Mouse (Mus musculus) embryonic facial prominence, embryonic 13.5 days (tissue): Measurements from ENCODE around the gene Pdgfa. TPM values are rescaled to one million over a fixed set of nuclear protein-coding genes. Genes with fewer than 3 reads are reported as not detected.

Experiments used
- ATAC-seq: fragments of 200-750 bp; cut with Nextera tagmentation; 2 replicates; pipeline ENCODE4 v1.8.0; 2017; ENCODE audit warnings: low read depth; ENCODE audit not compliant: insufficient number of reproducible peaks, insufficient read depth, low FRiP score, low TSS enrichment
- H3K27ac ChIP-seq: fragments of 300-500 bp; sonication (generic); 2 replicates; pipeline ENCODE4 v1.5.1; 2015; ENCODE audit warnings: moderate library complexity, mild to moderate bottlenecking, inconsistent platforms
- H3K27me3 ChIP-seq: fragments of 300-500 bp; sonication (generic); 2 replicates; pipeline ENCODE4 v1.6.1; 2015; ENCODE audit warnings: mild to moderate bottlenecking, inconsistent platforms
- H3K36me3 ChIP-seq: fragments of 300-500 bp; sonication (generic); 2 replicates; pipeline ENCODE4 v1.6.1; 2015; ENCODE audit warnings: mild to moderate bottlenecking, inconsistent platforms
- H3K4me1 ChIP-seq: fragments of 300-500 bp; sonication (generic); 2 replicates; pipeline ENCODE4 v1.6.1; 2015; ENCODE audit warnings: inconsistent platforms
- H3K4me2 ChIP-seq: fragments of 300-500 bp; sonication (generic); 2 replicates; pipeline ENCODE4 v1.6.1; 2015; ENCODE audit warnings: moderate library complexity, mild to moderate bottlenecking, inconsistent platforms
- H3K4me3 ChIP-seq: fragments of 300-500 bp; sonication (generic); 2 replicates; pipeline ENCODE4 v1.5.1; 2015; ENCODE audit warnings: mild to moderate bottlenecking, inconsistent platforms
- H3K9ac ChIP-seq: fragments of 300-500 bp; sonication (generic); 2 replicates; pipeline ENCODE4 v1.6.1; 2015; ENCODE audit warnings: mild to moderate bottlenecking, inconsistent platforms
- H3K9me3 ChIP-seq: fragments of 300-500 bp; sonication (generic); 2 replicates; pipeline ENCODE4 v1.6.1; 2016; ENCODE audit warnings: inconsistent platforms
- WGBS: fragments of 180-500 bp; shearing (Covaris S2); methylation state at CpG from one replicate; pipeline ENCODE4 v1.1.7; 2015; ENCODE audit warnings: mixed read lengths; 5-methylcytosine and 5-hydroxymethylcytosine counted together
- polyA plus RNA-seq: library from polyadenylated mRNA; unstranded; fragments of >200 nt; fragmentation: Nextera tagmentation; extraction: Ambion mirVana; gene quantifications from 2 replicates; pipeline ENCODE4 v1.2.1, GENCODE M21; 2015

Pdgfa gene
- polyA plus RNA-seq = 58.6 and 58.8 TPM in 2 replicates

GRCm38 (mm10) chr5:138997171-138997788 is at the start of gene Pdgfa:
Pdgfa (minus strand) TSS chr5:138997370.
- Histone ChIP-seq H3K4me2 (peak within 1 kb of the TSS; percentile 94), H3K36me3 (no peaks in the 10 kb centered on the region), H3K27ac (peak within 1 kb of the TSS; percentile 88), H3K27me3 (peaks cover 87% of the 10 kb centered on the region), H3K9ac (peak within 1 kb of the TSS; percentile 83), H3K4me3 (peak within 1 kb of the TSS; percentile 79), H3K9me3 (no peaks in the 10 kb centered on the region), H3K4me1 (peaks cover 60% of the 10 kb centered on the region)
- WGBS = 2% methylated on average over 48 of the region's 48 CpGs
- ATAC-seq = no peak

- Histone ChIP-seq H3K9ac (no peak overlapping the region), H3K4me1 (peaks cover 6% of the 10 kb centered on the region; the same call in 1 of the 2 replicates), H3K36me3 (peaks cover 18% of the 10 kb centered on the region), H3K4me2 (no peak overlapping the region), H3K9me3 (no peaks in the 10 kb centered on the region), H3K27me3 (no peaks in the 10 kb centered on the region), H3K27ac (no peak overlapping the region), H3K4me3 (no peak overlapping the region)
- no peak for ATAC-seq
- 60% methylated on average over 5 of the region's 5 CpGs for WGBS
Observed at GRCm38 (mm10) chr5:139046636-139047035, 49.5 kb upstream of the Pdgfa start.

GRCm38 (mm10) chr5:139043546-139043945 is 46.4 kb upstream of the Pdgfa start:
- Histone ChIP-seq H3K4me2 (no peak overlapping the region), H3K4me3 (no peak overlapping the region), H3K9me3 (no peaks in the 10 kb centered on the region), H3K4me1 (peaks cover 6% of the 10 kb centered on the region; the same call in 1 of the 2 replicates), H3K27ac (no peak overlapping the region), H3K27me3 (no peaks in the 10 kb centered on the region), H3K9ac (no peak overlapping the region), H3K36me3 (peaks cover 9% of the 10 kb centered on the region; the same call in 1 of the 2 replicates)
- no peak for ATAC-seq
- 52% methylated on average over 4 of the region's 4 CpGs for WGBS

GRCm38 (mm10) chr5:139042299-139042698 is 45.1 kb upstream of the Pdgfa start:
- WGBS = 80% methylated on average over 12 of the region's 12 CpGs
- Histone ChIP-seq H3K4me1 (peaks cover 10% of the 10 kb centered on the region; the same call in 1 of the 2 replicates), H3K4me3 (no peak overlapping the region), H3K4me2 (no peak overlapping the region), H3K9ac (no peak overlapping the region), H3K27me3 (no peaks in the 10 kb centered on the region), H3K27ac (no peak overlapping the region), H3K9me3 (no peaks in the 10 kb centered on the region), H3K36me3 (peaks cover 9% of the 10 kb centered on the region; the same call in 1 of the 2 replicates)
- no peak for ATAC-seq

GRCm38 (mm10) chr5:139035171-139035570 is 38.0 kb upstream of the Pdgfa start:
- H3K9ac ChIP-seq = no peak overlapping the region
- 0 out of 2 replicates have a peak, but pooled peaks cover 4% of the 10 kb centered on the region for H3K36me3 ChIP-seq
- WGBS = 65% methylated on average over 2 of the region's 2 CpGs
- peak overlapping the region; percentile 89; the same call in 1 of the 2 replicates for H3K27ac ChIP-seq
- no peaks in the 10 kb centered on the region for H3K27me3 ChIP-seq
- no peak overlapping the region for H3K4me2 ChIP-seq
- H3K9me3 ChIP-seq = no peaks in the 10 kb centered on the region
- ATAC-seq = no peak
- peaks cover 33% of the 10 kb centered on the region for H3K4me1 ChIP-seq
- no peak overlapping the region for H3K4me3 ChIP-seq

GRCm38 (mm10) chr5:139034746-139035145 is 37.6 kb upstream of the Pdgfa start:
- Histone ChIP-seq H3K27ac (peak overlapping the region; percentile 89), H3K4me2 (peak overlapping the region; percentile 3; the same call in 1 of the 2 replicates), H3K9ac (0 out of 2 replicates have a peak overlapping the region, but pooled peaks have one; percentile 54), H3K4me3 (no peak overlapping the region), H3K36me3 (0 out of 2 replicates have a peak, but pooled peaks cover 4% of the 10 kb centered on the region), H3K4me1 (peaks cover 33% of the 10 kb centered on the region), H3K9me3 (no peaks in the 10 kb centered on the region), H3K27me3 (no peaks in the 10 kb centered on the region)
- WGBS = 21% methylated on average over 6 of the region's 6 CpGs
- ATAC-seq = 0 out of 2 replicates have a peak, but pooled peaks have one; percentile 12

GRCm38 (mm10) chr5:139033406-139034317 is 36.5 kb upstream of the Pdgfa start:
- Histone ChIP-seq H3K4me1 (peaks cover 33% of the 10 kb centered on the region), H3K36me3 (0 out of 2 replicates have a peak, but pooled peaks cover 4% of the 10 kb centered on the region), H3K4me2 (peak overlapping the region; percentile 9; the same call in 1 of the 2 replicates), H3K9me3 (no peaks in the 10 kb centered on the region), H3K4me3 (no peak overlapping the region), H3K27ac (peak overlapping the region; percentile 89), H3K27me3 (no peaks in the 10 kb centered on the region), H3K9ac (0 out of 2 replicates have a peak overlapping the region, but pooled peaks have one; percentile 54)
- WGBS = 30% methylated on average over 14 of the region's 14 CpGs
- ATAC-seq = peak; percentile 65

- H3K4me3 ChIP-seq = no peak overlapping the region
- H3K9ac ChIP-seq = no peak overlapping the region
- no peaks in the 10 kb centered on the region for H3K9me3 ChIP-seq
- no peaks in the 10 kb centered on the region for H3K36me3 ChIP-seq
- peaks cover 4% of the 10 kb centered on the region; the same call in 1 of the 2 replicates for H3K4me1 ChIP-seq
- H3K27me3 ChIP-seq = no peaks in the 10 kb centered on the region
- 57% methylated on average over 15 of the region's 15 CpGs for WGBS
- H3K4me2 ChIP-seq = no peak overlapping the region
- no peak for ATAC-seq
- H3K27ac ChIP-seq = no peak overlapping the region
Observed at GRCm38 (mm10) chr5:139027603-139028002, 30.4 kb upstream of the Pdgfa start.

- WGBS = 74% methylated on average over 12 of the region's 12 CpGs
- Histone ChIP-seq H3K9ac (no peak overlapping the region), H3K27me3 (no peaks in the 10 kb centered on the region), H3K4me1 (peaks cover 4% of the 10 kb centered on the region; the same call in 1 of the 2 replicates), H3K4me3 (no peak overlapping the region), H3K27ac (no peak overlapping the region), H3K4me2 (no peak overlapping the region), H3K36me3 (no peaks in the 10 kb centered on the region), H3K9me3 (no peaks in the 10 kb centered on the region)
- ATAC-seq = no peak
Observed at GRCm38 (mm10) chr5:139024351-139025105, 27.4 kb upstream of the Pdgfa start.

- no peak for ATAC-seq
- H3K27me3 ChIP-seq = no peaks in the 10 kb centered on the region
- WGBS = 69% methylated on average over 6 of the region's 6 CpGs
- no peaks in the 10 kb centered on the region for H3K4me1 ChIP-seq
- H3K9me3 ChIP-seq = no peaks in the 10 kb centered on the region
- H3K27ac ChIP-seq = no peak overlapping the region
- peaks cover 12% of the 10 kb centered on the region for H3K36me3 ChIP-seq
- no peak overlapping the region for H3K9ac ChIP-seq
- H3K4me3 ChIP-seq = no peak overlapping the region
- H3K4me2 ChIP-seq = no peak overlapping the region
Observed at GRCm38 (mm10) chr5:139020595-139020994, 23.4 kb upstream of the Pdgfa start.
